Mouse (Mus musculus) naive thymus-derived CD4-positive, alpha-beta T cell, adult 2 months (primary cell): ENCODE measurements around the gene Spx.
A peak's percentile ranks its signal among the peaks of the same experiment; 100 is the strongest.

Experiments used
- DNase-seq: peaks from one replicate; pipeline ENCODE4 v3.0.0-alpha.2; 2011; ENCODE audit warnings: low read depth

Gene Spx

GRCm38 (mm10) chr6:142412906-142413491 lies at the start of gene Spx:
Gene Spx (plus strand): TSS chr6:142413441.
- DNase-seq = no peak

GRCm38 (mm10) chr6:142365742-142366472 lies 47.3 kb upstream of the Spx start:
- DNase-seq = no peak

GRCm38 (mm10) chr6:142366473-142367018 lies 46.7 kb upstream of the Spx start:
- DNase-seq = no peak

- no peak for DNase-seq
Observed at GRCm38 (mm10) chr6:142367565-142367964, 45.7 kb upstream of the Spx start.

GRCm38 (mm10) chr6:142369568-142369967 lies 43.7 kb upstream of the Spx start:
- DNase-seq = no peak

- no peak for DNase-seq
Observed at GRCm38 (mm10) chr6:142377081-142377480, 36.2 kb upstream of the Spx start.

GRCm38 (mm10) chr6:142378576-142379330 lies 34.5 kb upstream of the Spx start:
- DNase-seq = no peak

GRCm38 (mm10) chr6:142379961-142380360 lies 33.3 kb upstream of the Spx start:
- DNase-seq = no peak

GRCm38 (mm10) chr6:142381615-142382014 lies 31.6 kb upstream of the Spx start:
- no peak for DNase-seq

GRCm38 (mm10) chr6:142384521-142384920 lies 28.7 kb upstream of the Spx start:
- no peak for DNase-seq

GRCm38 (mm10) chr6:142386285-142387010 lies 26.8 kb upstream of the Spx start:
- DNase-seq = no peak

GRCm38 (mm10) chr6:142387011-142387754 lies 26.1 kb upstream of the Spx start, which contains the start of the genes Recql and Golt1b:
Gene Recql (minus strand): TSS chr6:142387087.
Gene Golt1b (plus strand): TSS chr6:142387221.
- peak; percentile 99 for DNase-seq

GRCm38 (mm10) chr6:142387755-142388271 lies 25.4 kb upstream of the Spx start:
- DNase-seq = no peak

GRCm38 (mm10) chr6:142389101-142389500 lies 24.1 kb upstream of the Spx start:
- no peak for DNase-seq

- no peak for DNase-seq
Observed at GRCm38 (mm10) chr6:142392312-142392711, 20.9 kb upstream of the Spx start.

GRCm38 (mm10) chr6:142394669-142395068 lies 18.6 kb upstream of the Spx start:
- DNase-seq = no peak

GRCm38 (mm10) chr6:142395756-142396155 lies 17.5 kb upstream of the Spx start:
- no peak for DNase-seq

GRCm38 (mm10) chr6:142411140-142411539 lies 2.1 kb upstream of the Spx start:
- no peak for DNase-seq

GRCm38 (mm10) chr6:142413845-142414244 lies 604 bp downstream of the Spx start:
- no peak for DNase-seq

GRCm38 (mm10) chr6:142414597-142414996 lies 1.4 kb downstream of the Spx start:
- DNase-seq = no peak

GRCm38 (mm10) chr6:142424976-142425375 lies 11.7 kb downstream of the Spx start:
- no peak for DNase-seq
